Mouse (Mus musculus) cerebellum, adult 9-10 months (tissue): ENCODE measurements around the gene Lyzl4.
"Not testable (repeated sequence)": the region's sequence is repeated elsewhere in the genome, so short reads cannot be mapped to it uniquely, and the experiment has no call there.

Experiments used
- DNase-seq: peaks from one replicate; pipeline ENCODE4 v3.0.0; 2022

Gene Lyzl4

GRCm38 (mm10) chr9:121599551-121599950, 42.3 kb downstream of the Lyzl4 start:
- DNase-seq = no peak

GRCm38 (mm10) chr9:121598106-121598505, 43.8 kb downstream of the Lyzl4 start:
- DNase-seq = no peak

GRCm38 (mm10) chr9:121594771-121595170, 47.1 kb downstream of the Lyzl4 start:
- DNase-seq = no peak

GRCm38 (mm10) chr9:121593768-121594167, 48.1 kb downstream of the Lyzl4 start:
- not testable (repeated sequence) for DNase-seq

- DNase-seq = no peak
Observed at GRCm38 (mm10) chr9:121592948-121593550, 48.8 kb downstream of the Lyzl4 start.

- no peak for DNase-seq
Observed at GRCm38 (mm10) chr9:121589533-121589932, 52.4 kb downstream of the Lyzl4 start.

- DNase-seq = no peak
Observed at GRCm38 (mm10) chr9:121574380-121574779, 67.5 kb downstream of the Lyzl4 start.

- no peak for DNase-seq
Observed at GRCm38 (mm10) chr9:121568451-121568850, 73.4 kb downstream of the Lyzl4 start.

- no peak for DNase-seq
Observed at GRCm38 (mm10) chr9:121566387-121566786, 75.5 kb downstream of the Lyzl4 start.

- DNase-seq = no peak
Observed at GRCm38 (mm10) chr9:121563276-121563675, 78.6 kb downstream of the Lyzl4 start.

- no peak for DNase-seq
Observed at GRCm38 (mm10) chr9:121560515-121560914, 81.4 kb downstream of the Lyzl4 start.

- no peak for DNase-seq
Observed at GRCm38 (mm10) chr9:121558167-121558566, 83.7 kb downstream of the Lyzl4 start.

GRCm38 (mm10) chr9:121556913-121557312, 85.0 kb downstream of the Lyzl4 start:
- no peak for DNase-seq

- DNase-seq = peak; percentile 1
Observed at GRCm38 (mm10) chr9:121555395-121556000, 86.4 kb downstream of the Lyzl4 start.

GRCm38 (mm10) chr9:121553643-121554042, 88.3 kb downstream of the Lyzl4 start:
- no peak for DNase-seq

- DNase-seq = no peak
Observed at GRCm38 (mm10) chr9:121550327-121550771, 91.5 kb downstream of the Lyzl4 start.

- no peak for DNase-seq
Observed at GRCm38 (mm10) chr9:121549444-121549843, 92.5 kb downstream of the Lyzl4 start.

GRCm38 (mm10) chr9:121549010-121549409, 92.9 kb downstream of the Lyzl4 start:
- no peak for DNase-seq

GRCm38 (mm10) chr9:121547431-121547830, 94.5 kb downstream of the Lyzl4 start:
- DNase-seq = no peak

GRCm38 (mm10) chr9:121541530-121541929, 100.4 kb downstream of the Lyzl4 start:
- no peak for DNase-seq

GRCm38 (mm10) chr9:121532626-121533025, 109.3 kb downstream of the Lyzl4 start:
- DNase-seq = no peak

- DNase-seq = no peak
Observed at GRCm38 (mm10) chr9:121528605-121529357, 113.1 kb downstream of the Lyzl4 start.
